Mouse (Mus musculus) forebrain, embryonic 11.5 days (tissue): ENCODE data around the gene Ppfia4. TPM values are rescaled to one million over a fixed set of nuclear protein-coding genes. Genes with fewer than 3 reads are reported as not detected.
A peak's percentile ranks its signal among the peaks of the same experiment; 100 is the strongest.

ENCODE experiments used
- ATAC-seq: fragments of 200-750 bp; cut with Nextera tagmentation; replicated peaks from 2 replicates; pipeline ENCODE4 v1.8.0; 2017; ENCODE audit warnings: moderate TSS enrichment; ENCODE audit not compliant: low FRiP score
- DNase-seq: peaks from one replicate; pipeline ENCODE4 v3.0.0-alpha.2; 2017; ENCODE audit warnings: low spot score
- H3K27ac ChIP-seq: fragments of 300-500 bp; sonication (generic); 2 replicates; pipeline ENCODE4 v1.5.1; 2014; ENCODE audit warnings: low read depth, low read length
- H3K27me3 ChIP-seq: fragments of 300-500 bp; sonication (generic); 2 replicates; pipeline ENCODE4 v1.6.1; 2014; ENCODE audit warnings: mild to moderate bottlenecking, low read length, mixed read lengths; ENCODE audit not compliant: control insufficient read depth, insufficient read depth
- H3K36me3 ChIP-seq: fragments of 300-500 bp; sonication (generic); 2 replicates; pipeline ENCODE4 v1.6.1; 2014; ENCODE audit warnings: mild to moderate bottlenecking, low read length, moderate library complexity, mixed read lengths; ENCODE audit not compliant: control insufficient read depth, insufficient read depth
- H3K4me1 ChIP-seq: fragments of 300-500 bp; sonication (generic); replicated peaks from 2 replicates; pipeline ENCODE4 v1.6.1; 2014; ENCODE audit warnings: low read length, mixed read lengths; ENCODE audit not compliant: control insufficient read depth, insufficient read depth
- H3K4me2 ChIP-seq: fragments of 300-500 bp; sonication (generic); 2 replicates; pipeline ENCODE4 v1.6.1; 2014; ENCODE audit warnings: low read depth, mild to moderate bottlenecking, low read length, moderate library complexity, mixed read lengths; ENCODE audit not compliant: severe bottlenecking
- H3K4me3 ChIP-seq: fragments of 300-500 bp; sonication (generic); 2 replicates; pipeline ENCODE4 v1.5.1; 2014; ENCODE audit warnings: low read depth, low read length
- H3K9ac ChIP-seq: fragments of 300-500 bp; sonication (generic); 2 replicates; pipeline ENCODE4 v1.6.1; 2014; ENCODE audit warnings: low read length
- H3K9me3 ChIP-seq: fragments of 300-500 bp; sonication (generic); 2 replicates; pipeline ENCODE4 v1.6.1; 2016; ENCODE audit warnings: low read length, mixed read lengths; ENCODE audit not compliant: control insufficient read depth
- WGBS: fragments of 180-500 bp; shearing (Covaris S2); extraction: QIAGEN DNeasy Blood & Tissue Kit; methylation state at CpG from one replicate; pipeline ENCODE4 v1.1.7; 2014; 5-methylcytosine and 5-hydroxymethylcytosine counted together
- polyA plus RNA-seq: library from polyadenylated mRNA; unstranded; fragments of >200 nt; fragmentation: Nextera tagmentation; extraction: Ambion mirVana; gene quantifications from 2 replicates; pipeline ENCODE4 v1.2.1, GENCODE M21; 2014

Ppfia4 gene
- polyA plus RNA-seq, 1 experiment from 2014 or later: 2.5 TPM

DNA sequence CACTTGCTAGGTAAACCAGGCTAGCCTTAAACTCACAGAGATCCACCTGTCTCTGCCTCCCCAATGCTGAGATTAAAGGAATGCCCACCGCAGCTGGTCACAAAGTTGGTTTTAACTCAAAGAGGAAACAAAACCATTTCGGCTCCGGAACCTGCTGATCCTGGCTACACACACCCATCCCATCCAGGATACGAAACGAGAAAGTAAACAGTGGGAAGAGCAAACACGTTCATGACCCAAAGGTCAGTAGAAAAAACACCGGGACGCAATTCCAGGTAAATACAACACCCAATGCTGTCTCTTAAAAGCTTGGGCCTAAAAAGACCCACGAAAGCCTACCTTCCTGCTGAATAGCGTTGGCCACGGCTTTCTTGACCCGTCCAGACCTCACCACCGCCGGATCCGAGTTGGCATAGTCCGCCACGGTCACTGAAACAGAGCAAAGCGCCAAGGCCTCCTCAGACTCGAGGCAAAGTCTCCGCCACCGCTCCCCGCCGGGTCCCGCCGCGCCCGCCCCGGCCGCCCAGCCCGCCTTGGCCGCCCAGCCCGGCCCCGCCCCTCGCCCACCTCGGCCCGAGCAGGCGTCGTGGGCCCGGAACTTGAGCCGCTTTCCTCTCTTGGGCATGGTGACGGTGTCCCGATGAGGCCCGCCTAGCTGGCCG, 28.6 kb upstream of the Ppfia4 start:
- peak overlapping the region; percentile 70 for H3K4me2 ChIP-seq
- DNase-seq (no peak), ATAC-seq (peak; percentile 85; the same call in 1 of the 2 replicates)
- peak overlapping the region; percentile 92 for H3K9ac ChIP-seq
- WGBS: 3% methylated on average over 42 of the region's 44 CpGs
- H3K4me1 ChIP-seq: peaks cover 3% of the 10 kb centered on the region
- no peaks in the 10 kb centered on the region for H3K27me3 ChIP-seq
- no peaks in the 10 kb centered on the region for H3K9me3 ChIP-seq
- H3K4me3 ChIP-seq: peak overlapping the region; percentile 89
- H3K27ac ChIP-seq: 0 out of 2 replicates have a peak overlapping the region, but pooled peaks have one; percentile 25
- peaks cover 8% of the 10 kb centered on the region for H3K36me3 ChIP-seq

DNA sequence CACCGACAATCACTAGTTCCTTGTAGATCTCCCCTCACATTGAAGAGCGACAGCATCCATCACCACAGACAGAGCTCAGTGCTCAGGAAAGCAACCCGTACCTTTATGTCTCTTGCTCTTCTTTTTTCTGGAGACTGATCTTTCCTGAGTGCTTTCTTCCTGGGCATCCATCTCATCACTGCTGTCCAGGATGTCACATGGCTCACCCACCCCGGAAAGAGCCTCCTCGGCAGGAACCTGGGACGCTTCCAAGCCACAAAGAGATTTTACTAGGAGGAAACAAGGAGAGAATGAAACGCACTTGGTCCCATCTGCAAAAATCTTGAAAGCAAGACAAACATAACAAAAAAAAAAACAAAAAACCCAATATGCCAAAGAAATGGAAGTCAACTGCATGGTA, 27.9 kb upstream of the Ppfia4 start:
- ATAC-seq: no peak
- no peak for DNase-seq
- Histone ChIP-seq H3K9me3 (no peaks in the 10 kb centered on the region), H3K36me3 (peaks cover 8% of the 10 kb centered on the region), H3K9ac (no peak overlapping the region; the same call in 1 of the 2 replicates), H3K4me1 (peaks cover 3% of the 10 kb centered on the region), H3K4me2 (peak overlapping the region; percentile 70), H3K27me3 (no peaks in the 10 kb centered on the region), H3K27ac (no peak overlapping the region), H3K4me3 (peak overlapping the region; percentile 89)
- 83% methylated on average over 7 of the region's 7 CpGs for WGBS

DNA sequence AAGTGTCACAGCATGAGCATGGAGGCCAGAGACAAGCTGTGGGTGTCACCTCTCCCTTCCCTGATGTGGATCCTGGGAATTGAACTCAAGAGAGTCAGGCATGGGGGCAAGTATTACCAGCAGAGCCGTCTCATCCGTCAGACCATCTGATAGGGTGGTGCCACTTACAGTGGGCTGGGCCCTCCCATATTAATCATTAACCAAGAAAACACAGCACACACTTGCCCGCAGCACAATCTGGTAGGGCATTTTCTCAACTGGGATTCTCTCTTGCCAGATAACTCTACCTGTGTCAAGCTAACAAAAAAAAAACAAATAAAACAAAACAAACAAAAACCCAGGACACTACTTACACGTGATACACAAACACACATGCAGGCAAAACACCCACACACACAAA, 24.7 kb upstream of the Ppfia4 start:
- 93% methylated on average over 4 of the region's 4 CpGs for WGBS
- no peak overlapping the region for H3K9ac ChIP-seq
- no peak overlapping the region for H3K4me2 ChIP-seq

DNA sequence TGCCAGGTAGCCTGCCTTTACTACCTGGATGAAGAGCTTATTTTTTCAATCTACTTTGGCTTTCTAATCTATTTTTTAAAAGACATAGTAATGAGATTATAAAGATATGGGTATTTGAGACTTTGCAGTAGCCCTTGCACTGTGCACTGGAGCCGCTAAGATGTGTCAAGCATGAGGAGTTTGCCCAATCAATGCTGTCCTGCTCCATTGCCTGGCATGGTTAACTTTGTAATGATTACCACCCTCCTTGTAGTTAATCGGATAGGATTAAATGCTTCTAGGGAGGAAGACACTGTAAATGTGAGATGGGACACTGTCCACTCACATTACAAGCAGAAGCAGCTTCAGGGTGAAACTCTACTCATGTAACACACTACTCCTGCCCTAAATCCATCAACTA, 20.6 kb upstream of the Ppfia4 start:
- 94% methylated on average over 2 of the region's 2 CpGs for WGBS
- no peaks in the 10 kb centered on the region for H3K4me1 ChIP-seq
- H3K27ac ChIP-seq: no peak overlapping the region
- no peaks in the 10 kb centered on the region for H3K27me3 ChIP-seq
- DNase-seq (no peak), ATAC-seq (no peak)
- no peaks in the 10 kb centered on the region for H3K9me3 ChIP-seq
- no peak overlapping the region for H3K4me2 ChIP-seq
- no peak overlapping the region for H3K9ac ChIP-seq
- H3K36me3 ChIP-seq: peaks cover 17% of the 10 kb centered on the region
- H3K4me3 ChIP-seq: no peak overlapping the region

More for the DNA sequence above, 24.7 kb upstream of the Ppfia4 start:
- no peak overlapping the region for H3K27ac ChIP-seq
- no peaks in the 10 kb centered on the region for H3K9me3 ChIP-seq
- peaks cover 18% of the 10 kb centered on the region for H3K36me3 ChIP-seq
- peaks cover 3% of the 10 kb centered on the region for H3K4me1 ChIP-seq
- no peak overlapping the region for H3K4me3 ChIP-seq
- no peaks in the 10 kb centered on the region for H3K27me3 ChIP-seq
- DNase-seq (no peak), ATAC-seq (no peak)

DNA sequence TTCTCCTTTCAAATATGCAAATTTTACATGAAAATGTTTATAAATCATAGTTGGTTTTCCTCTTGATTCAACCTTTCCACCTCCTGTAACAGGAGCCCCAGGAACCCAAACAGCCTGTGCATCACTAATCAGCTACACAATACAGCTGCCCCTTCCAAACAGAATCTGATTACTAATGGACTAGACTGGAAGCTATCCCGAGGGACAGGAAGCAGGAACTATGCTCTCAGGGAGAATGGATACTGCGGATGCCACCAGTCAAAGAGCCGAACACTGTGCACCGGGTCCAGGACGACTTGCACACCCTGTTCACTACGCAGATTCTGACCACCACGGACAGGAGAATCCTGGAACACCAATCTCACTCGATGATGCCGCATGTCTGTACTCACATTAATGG, 15.1 kb upstream of the Ppfia4 start:
- Histone ChIP-seq H3K27me3 (no peaks in the 10 kb centered on the region), H3K4me1 (0 out of 2 replicates have a peak, but pooled peaks cover 4% of the 10 kb centered on the region), H3K36me3 (peaks cover 8% of the 10 kb centered on the region; the same call in 1 of the 2 replicates), H3K27ac (no peak overlapping the region), H3K4me3 (no peak overlapping the region), H3K9me3 (no peaks in the 10 kb centered on the region), H3K9ac (no peak overlapping the region), H3K4me2 (no peak overlapping the region)
- DNase-seq (no peak), ATAC-seq (no peak)
- WGBS: 90% methylated on average over 9 of the region's 9 CpGs

DNA sequence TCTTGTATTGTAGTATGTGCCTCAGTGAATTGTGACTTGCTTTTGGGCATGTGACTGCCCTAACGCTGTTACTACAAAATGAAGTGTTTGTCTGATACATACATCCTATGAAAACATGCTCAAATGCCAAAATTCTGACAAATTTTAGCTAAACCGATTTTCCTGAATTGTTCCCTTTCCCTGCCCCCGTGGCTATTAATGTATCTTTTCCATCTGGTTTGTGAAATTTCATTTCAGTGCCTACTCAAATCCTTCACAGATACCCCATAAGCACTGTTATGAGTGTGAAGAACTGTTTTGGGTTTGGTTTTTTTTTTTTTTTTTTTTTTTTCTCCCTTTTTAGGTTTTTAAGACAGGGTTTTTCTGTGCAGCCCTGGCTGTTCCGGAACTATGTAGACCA, 12.3 kb upstream of the Ppfia4 start:
- Histone ChIP-seq H3K27ac (no peak overlapping the region), H3K4me1 (0 out of 2 replicates have a peak, but pooled peaks cover 4% of the 10 kb centered on the region), H3K27me3 (no peaks in the 10 kb centered on the region), H3K9ac (no peak overlapping the region; the same call in 1 of the 2 replicates), H3K36me3 (peaks cover 3% of the 10 kb centered on the region; the same call in 1 of the 2 replicates), H3K4me3 (no peak overlapping the region; the same call in 1 of the 2 replicates), H3K4me2 (peak overlapping the region; percentile 88; the same call in 1 of the 2 replicates), H3K9me3 (no peaks in the 10 kb centered on the region)
- 83% methylated on average over 4 of the region's 4 CpGs for WGBS
- no peak for ATAC-seq
- no peak for DNase-seq

DNA sequence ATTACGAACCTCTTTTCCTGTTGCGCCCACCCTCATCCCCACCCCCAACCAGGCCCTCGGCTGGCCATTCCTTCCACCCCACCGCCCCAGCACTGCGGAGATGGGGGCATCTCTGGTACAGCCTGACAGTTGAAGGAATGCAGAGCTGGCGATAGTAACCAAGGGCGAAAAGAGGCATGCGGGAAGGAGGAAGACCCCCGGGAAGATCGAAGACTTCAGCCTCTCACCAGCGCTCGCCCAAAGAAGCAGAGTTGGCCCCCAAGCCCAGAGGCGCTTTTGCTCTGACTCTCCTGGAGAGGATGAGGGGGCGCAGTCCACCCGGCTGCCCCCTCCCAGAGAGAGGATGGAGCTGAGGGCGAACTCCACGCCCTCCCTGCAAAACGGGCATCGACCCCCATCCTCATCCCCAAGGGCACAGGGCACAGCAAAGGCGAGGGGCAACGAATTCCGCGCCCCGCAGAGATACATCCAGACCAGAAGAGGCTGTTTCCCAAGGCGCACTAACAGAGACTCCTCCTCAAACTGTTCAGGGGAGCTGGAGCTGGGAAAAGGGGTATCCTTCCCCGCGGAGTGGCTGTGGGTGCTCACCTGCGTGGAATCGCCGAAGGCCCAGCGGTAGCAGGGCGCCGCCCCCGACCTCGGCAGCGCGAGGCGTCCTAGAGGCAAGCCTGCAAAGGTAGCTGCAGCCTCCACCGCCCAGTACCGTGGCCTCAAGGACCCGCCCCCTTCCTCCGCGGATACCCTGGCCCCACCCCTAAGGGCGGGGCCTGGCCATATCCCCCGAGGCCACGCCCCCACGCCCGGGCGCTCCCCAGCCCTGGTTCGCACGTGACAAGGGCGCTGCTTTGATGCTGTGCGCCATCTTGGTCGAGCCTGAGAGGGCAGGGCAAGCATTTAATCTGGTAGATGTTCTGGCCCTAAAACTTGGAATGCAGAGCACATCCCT, 11.6 kb upstream of the Ppfia4 start:
- Histone ChIP-seq H3K4me2 (peak overlapping the region; percentile 88), H3K9me3 (no peaks in the 10 kb centered on the region), H3K4me3 (peak overlapping the region; percentile 41), H3K9ac (peak overlapping the region; percentile 62), H3K4me1 (0 out of 2 replicates have a peak, but pooled peaks cover 4% of the 10 kb centered on the region), H3K27me3 (no peaks in the 10 kb centered on the region), H3K27ac (no peak overlapping the region), H3K36me3 (peaks cover 3% of the 10 kb centered on the region; the same call in 1 of the 2 replicates)
- under 1% methylated on average over 53 of the region's 54 CpGs for WGBS
- DNase-seq (peak; percentile 96), ATAC-seq (peak; percentile 95)

DNA sequence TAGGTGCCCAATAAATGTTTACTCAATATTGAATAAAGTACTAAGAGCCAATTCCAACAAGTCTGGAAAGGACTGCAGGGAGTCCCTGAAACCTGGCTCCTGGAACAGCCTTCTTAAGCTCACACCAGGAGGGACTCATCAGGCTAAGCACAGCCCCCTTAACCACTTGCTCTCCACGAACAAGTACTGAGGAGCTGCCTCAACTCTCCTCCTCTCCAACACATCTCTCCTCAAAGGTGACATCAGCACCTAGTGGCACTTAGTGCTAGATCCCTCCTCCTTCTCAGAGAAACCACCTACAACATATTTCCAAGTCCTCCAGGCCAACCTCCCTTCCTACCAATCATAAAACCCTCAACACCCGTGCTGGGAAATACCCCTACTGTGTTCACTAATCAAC, 10.8 kb upstream of the Ppfia4 start:
- DNase-seq (no peak), ATAC-seq (no peak)
- H3K9ac ChIP-seq: no peak overlapping the region
- H3K4me3 ChIP-seq: no peak overlapping the region
- no peaks in the 10 kb centered on the region for H3K27me3 ChIP-seq
- 0% methylated on average over 2 of the region's 2 CpGs for WGBS
- peak overlapping the region; percentile 88 for H3K4me2 ChIP-seq
- no peaks in the 10 kb centered on the region for H3K9me3 ChIP-seq
- H3K36me3 ChIP-seq: peaks cover 3% of the 10 kb centered on the region; the same call in 1 of the 2 replicates
- no peak overlapping the region for H3K27ac ChIP-seq
- H3K4me1 ChIP-seq: 0 out of 2 replicates have a peak, but pooled peaks cover 4% of the 10 kb centered on the region
